Mouse (Mus musculus): ENCODE measurements around the gene Ctrc.

- TF ChIP-seq CTCF (IDR thresholded peaks at IDR 0.05; ENCODE audit: extremely low read depth, insufficient read length, insufficient replicate concordance, low read depth, low read length) (no peak), POLR2A (IDR thresholded peaks at IDR 0.05; ENCODE audit: low read depth, low read length) (peak; percentile 94)
Measured at GRCm38 (mm10) chr4:141790524-141790990, 55.6 kb downstream of the Ctrc start, which contains the start of gene Dnajc16.

Data from small intestine, adult 2 months (tissue).